Mouse (Mus musculus): Measurements from ENCODE around the gene Cysltr2. TPM values are rescaled to one million over a fixed set of nuclear protein-coding genes. Genes with fewer than 3 reads are reported as not detected.

The Cysltr2 gene
- not detected for polyA plus RNA-seq (2012; fragmentation: generic; extraction: Trizol)
- long read RNA-seq, experiment 1, result 0 reads
- long read RNA-seq, experiment 2, result 0 reads

GRCm38 (mm10) chr14:73048937-73049336 is at the start of gene Cysltr2:
Cysltr2 (minus strand) TSS chr14:73049114.
- no peak within 1 kb of the TSS for H3ac ChIP-seq (ENCODE audit: control insufficient read depth, insufficient read length, low read depth)
- TF ChIP-seq MAX (IDR thresholded peaks at IDR 0.05) (no peak), FOSL1 (IDR thresholded peaks at IDR 0.05; ENCODE audit: insufficient read depth, low read length, poor library complexity, severe bottlenecking) (no peak), MYOG (IDR thresholded peaks at IDR 0.05; ENCODE audit: control insufficient read depth, extremely low read depth, insufficient read length) (no peak), CTCF (IDR thresholded peaks at IDR 0.05; ENCODE audit: control insufficient read depth, insufficient read depth, insufficient read length) (no peak), MYOD1 (IDR thresholded peaks at IDR 0.05; ENCODE audit: control insufficient read depth, insufficient read length, low read depth) (no peak), USF1 (IDR thresholded peaks at IDR 0.05; ENCODE audit: low read depth) (no peak), CEBPB (IDR thresholded peaks at IDR 0.05; ENCODE audit: low read depth) (no peak)
- H3K4me3 ChIP-seq (ENCODE audit: insufficient read depth, poor library complexity, severe bottlenecking), result no peak within 1 kb of the TSS
- no peaks in the 10 kb centered on the region for H3K27me3 ChIP-seq (ENCODE audit: control insufficient read depth, insufficient read depth, insufficient read length)
- no peaks in the 10 kb centered on the region for H3K79me3 ChIP-seq (ENCODE audit: low read depth)
- no peaks in the 10 kb centered on the region for H3K36me3 ChIP-seq (ENCODE audit: control insufficient read depth, insufficient read depth)
- no peaks in the 10 kb centered on the region for H3K79me2 ChIP-seq (ENCODE audit: control insufficient read depth, insufficient read depth)

DNA sequence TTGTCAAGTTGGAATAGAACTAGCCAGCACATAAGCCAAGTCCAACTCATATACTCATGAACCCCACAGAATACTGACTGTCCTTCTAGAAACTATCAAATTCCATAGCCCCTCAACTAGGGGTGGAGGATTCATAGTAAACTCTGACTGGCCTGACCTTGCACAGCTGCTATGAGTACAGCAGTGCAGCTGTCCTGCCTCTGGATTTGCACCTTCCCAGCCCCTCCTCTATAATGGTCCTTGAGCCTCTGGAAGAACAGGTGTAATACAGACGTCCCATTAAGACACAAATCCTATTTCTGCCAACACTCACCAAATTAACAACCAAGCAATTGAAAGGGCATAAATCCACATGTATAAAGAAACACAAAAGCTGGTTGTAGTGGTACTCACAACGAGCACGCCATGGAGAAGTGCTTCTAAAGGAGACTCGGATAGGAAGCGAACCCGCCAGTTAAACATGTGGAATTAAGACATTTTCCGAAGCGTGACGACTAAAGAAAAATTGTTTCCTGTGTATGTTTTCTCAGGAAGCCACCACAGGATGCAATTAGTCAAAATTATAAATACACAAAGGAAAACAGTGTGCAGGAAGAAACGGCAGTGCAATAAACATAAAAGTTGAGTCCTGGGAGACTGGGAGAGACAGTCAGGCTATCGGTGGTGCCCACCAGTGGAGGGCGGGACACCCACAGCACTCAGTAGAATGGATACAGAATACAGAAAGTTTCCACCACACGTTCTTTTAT is 46.1 kb upstream of the Cysltr2 start:
- TF ChIP-seq MAX (IDR thresholded peaks at IDR 0.05) (no peak), MYOD1 (IDR thresholded peaks at IDR 0.05; ENCODE audit: control insufficient read depth, insufficient read length, low read depth) (no peak), USF1 (IDR thresholded peaks at IDR 0.05; ENCODE audit: low read depth) (no peak), MYOG (IDR thresholded peaks at IDR 0.05; ENCODE audit: control insufficient read depth, extremely low read depth, insufficient read length) (no peak), CTCF (IDR thresholded peaks at IDR 0.05; ENCODE audit: control insufficient read depth, insufficient read depth, insufficient read length) (no peak), FOSL1 (IDR thresholded peaks at IDR 0.05; ENCODE audit: insufficient read depth, low read length, poor library complexity, severe bottlenecking) (no peak), CEBPB (IDR thresholded peaks at IDR 0.05; ENCODE audit: low read depth) (no peak)
- no peak overlapping the region for H3ac ChIP-seq (ENCODE audit: control insufficient read depth, insufficient read length, low read depth)

GRCm38 (mm10) chr14:73092871-73093270 is 44.0 kb upstream of the Cysltr2 start:
- Histone ChIP-seq H3K79me3 (ENCODE audit: low read depth) (no peaks in the 10 kb centered on the region), H3ac (ENCODE audit: control insufficient read depth, insufficient read length, low read depth) (no peak overlapping the region)
- no peak for TF ChIP-seq USF1 (IDR thresholded peaks at IDR 0.05; ENCODE audit: low read depth)
- TF ChIP-seq FOSL1 (IDR thresholded peaks at IDR 0.05; ENCODE audit: insufficient read depth, low read length, poor library complexity, severe bottlenecking), result no peak
- TF ChIP-seq MYOG (IDR thresholded peaks at IDR 0.05; ENCODE audit: control insufficient read depth, extremely low read depth, insufficient read length), result no peak
- no peak for TF ChIP-seq MYOD1 (IDR thresholded peaks at IDR 0.05; ENCODE audit: control insufficient read depth, insufficient read length, low read depth)
- TF ChIP-seq CEBPB (IDR thresholded peaks at IDR 0.05; ENCODE audit: low read depth), result no peak

More for the DNA sequence above, 46.1 kb upstream of the Cysltr2 start:
- Histone ChIP-seq H3K27me3 (ENCODE audit: control insufficient read depth, insufficient read depth, insufficient read length) (no peaks in the 10 kb centered on the region), H3K79me2 (ENCODE audit: control insufficient read depth, insufficient read depth) (no peaks in the 10 kb centered on the region), H3K36me3 (ENCODE audit: control insufficient read depth, insufficient read depth) (no peaks in the 10 kb centered on the region), H3K79me3 (ENCODE audit: low read depth) (no peaks in the 10 kb centered on the region), H3K4me3 (ENCODE audit: insufficient read depth, poor library complexity, severe bottlenecking) (no peak overlapping the region)

GRCm38 (mm10) chr14:73088224-73088623 is 39.3 kb upstream of the Cysltr2 start:
- Histone ChIP-seq H3ac (ENCODE audit: control insufficient read depth, insufficient read length, low read depth) (no peak overlapping the region), H3K36me3 (ENCODE audit: control insufficient read depth, insufficient read depth) (no peaks in the 10 kb centered on the region), H3K79me3 (ENCODE audit: low read depth) (no peaks in the 10 kb centered on the region), H3K79me2 (ENCODE audit: control insufficient read depth, insufficient read depth) (no peaks in the 10 kb centered on the region), H3K27me3 (ENCODE audit: control insufficient read depth, insufficient read depth, insufficient read length) (no peaks in the 10 kb centered on the region), H3K4me3 (ENCODE audit: insufficient read depth, poor library complexity, severe bottlenecking) (no peak overlapping the region)
- TF ChIP-seq MYOD1 (IDR thresholded peaks at IDR 0.05; ENCODE audit: control insufficient read depth, insufficient read length, low read depth) (no peak), USF1 (IDR thresholded peaks at IDR 0.05; ENCODE audit: low read depth) (no peak)

More at GRCm38 (mm10) chr14:73092871-73093270, 44.0 kb upstream of the Cysltr2 start:
- no peaks in the 10 kb centered on the region for H3K36me3 ChIP-seq (ENCODE audit: control insufficient read depth, insufficient read depth)
- no peaks in the 10 kb centered on the region for H3K79me2 ChIP-seq (ENCODE audit: control insufficient read depth, insufficient read depth)
- no peaks in the 10 kb centered on the region for H3K27me3 ChIP-seq (ENCODE audit: control insufficient read depth, insufficient read depth, insufficient read length)
- no peak overlapping the region for H3K4me3 ChIP-seq (ENCODE audit: insufficient read depth, poor library complexity, severe bottlenecking)

DNA sequence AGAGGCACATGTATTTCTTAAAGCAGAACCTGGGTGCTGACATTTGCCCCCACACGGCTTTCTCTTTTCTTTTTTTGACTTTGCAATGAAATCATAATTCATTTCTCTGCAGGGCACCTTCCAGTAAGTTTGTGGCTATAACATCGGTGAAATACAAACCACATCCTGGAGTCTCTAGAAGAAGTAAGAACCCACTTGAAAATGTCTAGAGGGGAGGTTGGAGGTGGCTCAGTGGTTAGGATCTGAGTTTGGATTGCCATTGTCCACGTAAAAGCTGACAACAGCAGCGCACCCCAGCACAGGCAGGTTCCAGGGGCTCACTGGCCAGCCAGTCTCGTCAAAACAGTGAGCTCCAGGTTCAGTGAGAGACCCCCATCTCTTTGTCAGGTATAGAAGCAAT is 38.8 kb upstream of the Cysltr2 start:
- Histone ChIP-seq H3K79me2 (ENCODE audit: control insufficient read depth, insufficient read depth) (no peaks in the 10 kb centered on the region), H3ac (ENCODE audit: control insufficient read depth, insufficient read length, low read depth) (no peak overlapping the region), H3K79me3 (ENCODE audit: low read depth) (no peaks in the 10 kb centered on the region), H3K27me3 (ENCODE audit: control insufficient read depth, insufficient read depth, insufficient read length) (no peaks in the 10 kb centered on the region), H3K36me3 (ENCODE audit: control insufficient read depth, insufficient read depth) (no peaks in the 10 kb centered on the region), H3K4me3 (ENCODE audit: insufficient read depth, poor library complexity, severe bottlenecking) (no peak overlapping the region)
- TF ChIP-seq MYOG (IDR thresholded peaks at IDR 0.05; ENCODE audit: control insufficient read depth, extremely low read depth, insufficient read length), result no peak

GRCm38 (mm10) chr14:73087247-73087646 is 38.3 kb upstream of the Cysltr2 start:
- no peak overlapping the region for H3K4me3 ChIP-seq (ENCODE audit: insufficient read depth, poor library complexity, severe bottlenecking)
- H3K36me3 ChIP-seq (ENCODE audit: control insufficient read depth, insufficient read depth), result no peaks in the 10 kb centered on the region
- H3ac ChIP-seq (ENCODE audit: control insufficient read depth, insufficient read length, low read depth), result no peak overlapping the region
- TF ChIP-seq MYOG (IDR thresholded peaks at IDR 0.05; ENCODE audit: control insufficient read depth, extremely low read depth, insufficient read length) (no peak), FOSL1 (IDR thresholded peaks at IDR 0.05; ENCODE audit: insufficient read depth, low read length, poor library complexity, severe bottlenecking) (no peak), USF1 (IDR thresholded peaks at IDR 0.05; ENCODE audit: low read depth) (no peak), CTCF (IDR thresholded peaks at IDR 0.05; ENCODE audit: control insufficient read depth, insufficient read depth, insufficient read length) (no peak), MYOD1 (IDR thresholded peaks at IDR 0.05; ENCODE audit: control insufficient read depth, insufficient read length, low read depth) (no peak), MAX (IDR thresholded peaks at IDR 0.05) (no peak), CEBPB (IDR thresholded peaks at IDR 0.05; ENCODE audit: low read depth) (no peak)
- no peaks in the 10 kb centered on the region for H3K79me3 ChIP-seq (ENCODE audit: low read depth)
- no peaks in the 10 kb centered on the region for H3K27me3 ChIP-seq (ENCODE audit: control insufficient read depth, insufficient read depth, insufficient read length)
- no peaks in the 10 kb centered on the region for H3K79me2 ChIP-seq (ENCODE audit: control insufficient read depth, insufficient read depth)

Data from C2C12 (cell line).